Mouse (Mus musculus): ENCODE measurements around the gene Rabggtb. TPM values are rescaled to one million over a fixed set of nuclear protein-coding genes. Genes with fewer than 3 reads are reported as not detected.
"Not testable (repeated sequence)": the region's sequence is repeated elsewhere in the genome, so short reads cannot be mapped to it uniquely, and the experiment has no call there.

Gene Rabggtb
- polyA plus RNA-seq, 1 experiment from 2014 or later, result 53.4 TPM

- Histone ChIP-seq H3K9ac (no peak overlapping the region), H3K27me3 (no peaks in the 10 kb centered on the region), H3K4me1 (replicated peaks) (no peaks in the 10 kb centered on the region), H3K9me3 (replicated peaks) (no peaks in the 10 kb centered on the region), H3K27ac (no peak overlapping the region), H3K4me3 (no peak overlapping the region), H3K36me3 (no peaks in the 10 kb centered on the region), H3K4me2 (no peak overlapping the region)
- no peak for ATAC-seq (replicated peaks; ENCODE audit: insufficient number of reproducible peaks, insufficient read depth, low FRiP score, low read depth)
- 49% methylated on average over 6 of the region's 6 CpGs for WGBS
Observed at GRCm38 (mm10) chr3:153897216-153897615, 15.6 kb downstream of the Rabggtb start.

DNA sequence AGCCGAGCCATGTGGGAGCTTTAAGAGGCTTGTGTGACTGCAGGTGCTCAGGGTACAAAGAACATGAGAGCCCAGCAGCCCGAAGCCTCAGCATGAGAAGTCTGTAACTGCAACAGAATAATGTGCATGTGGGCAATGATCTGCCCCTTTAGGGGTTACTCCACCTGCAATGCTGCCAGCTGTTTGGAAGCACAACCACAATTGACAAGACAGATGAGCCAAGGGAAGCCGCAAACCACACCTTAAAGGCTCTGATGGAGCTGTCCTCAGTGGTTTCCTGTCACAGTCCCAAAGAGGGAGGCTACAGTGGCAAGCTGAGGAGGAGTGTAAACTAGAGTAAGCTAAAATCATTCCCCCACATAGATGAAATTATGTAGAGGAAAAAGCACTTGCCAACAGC lies 17.4 kb downstream of the Rabggtb start:
- WGBS, result 82% methylated on average over 3 of the region's 3 CpGs
- Histone ChIP-seq H3K36me3 (no peaks in the 10 kb centered on the region), H3K4me2 (no peak overlapping the region), H3K4me1 (replicated peaks) (no peaks in the 10 kb centered on the region), H3K4me3 (no peak overlapping the region), H3K27me3 (no peaks in the 10 kb centered on the region), H3K27ac (no peak overlapping the region), H3K9ac (no peak overlapping the region), H3K9me3 (replicated peaks) (no peaks in the 10 kb centered on the region)
- ATAC-seq (replicated peaks; ENCODE audit: insufficient number of reproducible peaks, insufficient read depth, low FRiP score, low read depth), result no peak

DNA sequence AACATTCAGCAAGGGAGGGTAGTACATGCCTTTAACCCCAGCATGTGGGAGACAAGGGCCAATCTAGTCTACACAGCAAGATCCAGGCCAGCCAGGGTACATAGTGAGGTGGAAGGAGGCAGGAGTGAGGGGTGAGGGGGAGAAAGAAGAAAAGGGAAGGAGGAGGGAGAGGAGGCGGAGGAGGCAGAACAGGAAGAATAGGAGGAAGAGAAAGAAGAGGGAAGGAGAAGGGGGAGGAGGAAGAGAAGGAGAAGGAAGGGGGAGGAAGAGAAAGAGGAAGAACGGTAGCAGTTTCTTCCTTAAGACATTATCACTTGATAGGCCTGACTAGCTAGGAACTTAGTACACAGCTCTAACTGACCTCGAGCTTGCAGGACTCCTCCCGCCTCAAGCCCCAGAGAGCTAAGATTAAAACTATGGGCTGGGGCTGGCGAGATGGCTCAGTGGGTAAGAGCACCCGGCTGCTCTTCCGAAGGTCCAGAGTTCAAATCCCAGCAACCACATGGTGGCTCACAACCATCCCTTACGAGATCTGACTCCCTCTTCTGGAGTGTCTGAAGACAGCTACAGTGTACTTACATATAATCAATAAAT lies 23.5 kb downstream of the Rabggtb start:
- no peak overlapping the region for H3K27ac ChIP-seq
- no peaks in the 10 kb centered on the region for H3K27me3 ChIP-seq
- no peak overlapping the region for H3K4me3 ChIP-seq
- no peaks in the 10 kb centered on the region for H3K36me3 ChIP-seq
- 68% methylated on average over 8 of the region's 8 CpGs for WGBS
- H3K4me1 ChIP-seq (replicated peaks), result no peaks in the 10 kb centered on the region
- H3K4me2 ChIP-seq, result no peak overlapping the region
- ATAC-seq (replicated peaks; ENCODE audit: insufficient number of reproducible peaks, insufficient read depth, low FRiP score, low read depth), result no peak
- H3K9ac ChIP-seq, result no peak overlapping the region
- H3K9me3 ChIP-seq (replicated peaks), result no peaks in the 10 kb centered on the region

DNA sequence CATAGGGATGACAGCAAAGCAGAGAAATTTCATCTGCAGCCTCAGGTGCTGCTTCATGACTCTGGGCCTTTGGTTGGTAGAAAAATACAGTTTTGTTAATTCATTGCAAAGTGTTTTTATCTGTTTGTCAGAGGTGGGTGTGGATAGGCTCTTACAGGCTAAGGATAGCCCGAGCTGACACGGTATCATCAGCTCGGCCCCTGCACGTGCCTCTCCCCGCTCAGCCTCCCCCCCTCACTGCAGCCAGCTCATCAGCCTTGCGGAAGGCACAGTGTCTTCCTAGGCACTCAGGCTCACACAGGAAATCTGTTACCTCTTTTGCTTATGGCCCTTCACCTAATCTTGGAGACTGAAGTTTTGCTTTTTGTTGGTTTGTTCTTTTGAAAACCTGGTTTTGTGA lies 24.7 kb downstream of the Rabggtb start:
- 58% methylated on average over 6 of the region's 6 CpGs for WGBS
- H3K36me3 ChIP-seq, result no peaks in the 10 kb centered on the region
- ATAC-seq (replicated peaks; ENCODE audit: insufficient number of reproducible peaks, insufficient read depth, low FRiP score, low read depth), result no peak
- H3K9me3 ChIP-seq (replicated peaks), result no peaks in the 10 kb centered on the region
- no peak overlapping the region for H3K4me3 ChIP-seq
- no peak overlapping the region for H3K9ac ChIP-seq
- no peak overlapping the region for H3K27ac ChIP-seq
- H3K27me3 ChIP-seq, result no peaks in the 10 kb centered on the region
- no peaks in the 10 kb centered on the region for H3K4me1 ChIP-seq (replicated peaks)
- H3K4me2 ChIP-seq, result no peak overlapping the region

- no peak overlapping the region for H3K9ac ChIP-seq
- ATAC-seq (replicated peaks; ENCODE audit: insufficient number of reproducible peaks, insufficient read depth, low FRiP score, low read depth), result no peak
- H3K4me3 ChIP-seq, result no peak overlapping the region
- H3K36me3 ChIP-seq, result no peaks in the 10 kb centered on the region
- H3K4me2 ChIP-seq, result no peak overlapping the region
- H3K27me3 ChIP-seq, result no peaks in the 10 kb centered on the region
- H3K9me3 ChIP-seq (replicated peaks), result no peaks in the 10 kb centered on the region
- no peaks in the 10 kb centered on the region for H3K4me1 ChIP-seq (replicated peaks)
- no peak overlapping the region for H3K27ac ChIP-seq
Observed at GRCm38 (mm10) chr3:153886296-153886695, 26.5 kb downstream of the Rabggtb start.

DNA sequence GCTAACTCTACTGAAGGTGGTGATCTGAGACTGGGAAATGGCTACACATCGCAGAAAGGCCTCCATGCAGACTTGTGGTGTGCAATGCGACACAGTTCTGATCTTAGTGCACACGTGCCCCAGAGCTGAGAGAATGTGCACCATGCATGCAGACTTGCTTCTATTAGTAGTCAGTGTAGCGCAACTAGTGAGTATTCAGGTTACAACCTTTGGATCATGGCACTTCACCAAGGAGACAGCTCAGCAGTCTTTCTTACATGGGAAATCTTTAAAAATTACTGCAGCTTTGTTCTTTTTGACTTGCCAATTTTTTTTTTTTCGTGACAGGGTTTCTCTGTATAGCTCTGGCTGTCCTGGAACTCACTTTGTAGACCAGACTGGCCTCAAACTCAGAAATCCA lies 41.4 kb downstream of the Rabggtb start:
- no peaks in the 10 kb centered on the region for H3K27me3 ChIP-seq
- H3K27ac ChIP-seq, result no peak overlapping the region
- no peak overlapping the region for H3K4me2 ChIP-seq
- H3K4me3 ChIP-seq, result no peak overlapping the region
- no peaks in the 10 kb centered on the region for H3K4me1 ChIP-seq (replicated peaks)
- ATAC-seq (replicated peaks; ENCODE audit: insufficient number of reproducible peaks, insufficient read depth, low FRiP score, low read depth), result no peak
- no peak overlapping the region for H3K9ac ChIP-seq
- WGBS, result 72% methylated on average over 5 of the region's 5 CpGs
- no peaks in the 10 kb centered on the region for H3K9me3 ChIP-seq (replicated peaks)
- H3K36me3 ChIP-seq, result no peaks in the 10 kb centered on the region

DNA sequence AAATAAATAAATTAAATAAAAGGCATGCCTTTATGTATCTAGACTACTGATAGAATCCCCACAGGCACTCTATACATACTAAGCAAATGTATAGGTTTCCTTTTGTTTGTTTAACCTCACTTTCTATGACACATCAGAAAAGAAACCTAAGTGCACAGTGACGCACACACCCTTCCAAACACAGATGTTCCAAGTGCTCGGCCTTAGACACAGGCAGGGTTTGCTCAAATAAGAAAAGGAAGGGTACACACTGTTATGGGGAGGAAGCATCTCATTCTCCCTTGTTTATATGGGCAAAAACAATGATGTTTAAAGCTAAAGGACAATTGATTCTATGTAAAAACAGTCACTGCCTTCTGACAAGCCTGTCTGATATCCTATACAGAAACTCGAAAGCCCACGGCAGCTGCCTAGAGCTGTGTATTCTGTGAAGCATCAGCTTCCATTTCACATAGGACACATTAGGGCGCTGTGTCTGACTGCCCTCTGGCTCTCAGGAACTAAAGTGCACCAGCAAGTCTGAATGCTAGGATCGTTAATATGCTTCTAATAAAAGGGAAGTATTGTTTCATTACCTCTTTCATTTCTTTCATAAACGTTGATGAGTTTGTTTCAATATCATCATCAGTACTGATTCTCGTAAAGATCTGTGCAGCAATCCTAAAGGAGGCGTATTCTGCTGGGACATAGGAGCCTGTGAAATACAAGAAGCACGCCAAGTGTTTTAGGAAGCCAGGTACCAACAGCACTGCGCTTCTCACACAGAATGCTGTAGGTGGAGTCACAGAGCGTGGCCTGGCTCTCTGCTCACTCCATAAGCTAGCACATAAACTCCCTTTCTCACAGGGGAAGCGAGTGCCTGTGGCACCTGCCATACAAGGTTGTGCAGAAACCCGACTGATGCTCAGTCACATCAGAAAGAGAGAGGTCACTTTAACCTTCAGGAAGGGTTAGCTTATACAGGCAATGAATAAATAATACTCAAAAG lies 45.4 kb downstream of the Rabggtb start:
- Histone ChIP-seq H3K27me3 (no peaks in the 10 kb centered on the region), H3K36me3 (no peaks in the 10 kb centered on the region), H3K4me2 (no peak overlapping the region), H3K27ac (no peak overlapping the region), H3K4me3 (no peak overlapping the region), H3K9ac (no peak overlapping the region), H3K4me1 (replicated peaks) (no peaks in the 10 kb centered on the region), H3K9me3 (replicated peaks) (no peaks in the 10 kb centered on the region)
- WGBS, result 65% methylated on average over 14 of the region's 14 CpGs
- no peak for ATAC-seq (replicated peaks; ENCODE audit: insufficient number of reproducible peaks, insufficient read depth, low FRiP score, low read depth)

GRCm38 (mm10) chr3:153864636-153865429 lies 48.0 kb downstream of the Rabggtb start:
- 81% methylated on average over 4 of the region's 4 CpGs for WGBS
- no peak for ATAC-seq (replicated peaks; ENCODE audit: insufficient number of reproducible peaks, insufficient read depth, low FRiP score, low read depth)

GRCm38 (mm10) chr3:153863816-153864215 lies 49.0 kb downstream of the Rabggtb start:
- no peaks in the 10 kb centered on the region for H3K9me3 ChIP-seq (replicated peaks)
- no peak overlapping the region for H3K4me3 ChIP-seq
- no peaks in the 10 kb centered on the region for H3K27me3 ChIP-seq
- H3K36me3 ChIP-seq, result no peaks in the 10 kb centered on the region
- no peak overlapping the region for H3K9ac ChIP-seq
- 63% methylated on average over 2 of the region's 2 CpGs for WGBS
- H3K4me1 ChIP-seq (replicated peaks), result no peaks in the 10 kb centered on the region
- no peak overlapping the region for H3K4me2 ChIP-seq
- no peak for ATAC-seq (replicated peaks; ENCODE audit: insufficient number of reproducible peaks, insufficient read depth, low FRiP score, low read depth)
- no peak overlapping the region for H3K27ac ChIP-seq

More at GRCm38 (mm10) chr3:153864636-153865429, 48.0 kb downstream of the Rabggtb start:
- Histone ChIP-seq H3K36me3 (no peaks in the 10 kb centered on the region), H3K4me1 (replicated peaks) (no peaks in the 10 kb centered on the region), H3K27me3 (no peaks in the 10 kb centered on the region), H3K4me2 (no peak overlapping the region), H3K4me3 (no peak overlapping the region), H3K9me3 (replicated peaks) (no peaks in the 10 kb centered on the region), H3K9ac (no peak overlapping the region), H3K27ac (no peak overlapping the region)

DNA sequence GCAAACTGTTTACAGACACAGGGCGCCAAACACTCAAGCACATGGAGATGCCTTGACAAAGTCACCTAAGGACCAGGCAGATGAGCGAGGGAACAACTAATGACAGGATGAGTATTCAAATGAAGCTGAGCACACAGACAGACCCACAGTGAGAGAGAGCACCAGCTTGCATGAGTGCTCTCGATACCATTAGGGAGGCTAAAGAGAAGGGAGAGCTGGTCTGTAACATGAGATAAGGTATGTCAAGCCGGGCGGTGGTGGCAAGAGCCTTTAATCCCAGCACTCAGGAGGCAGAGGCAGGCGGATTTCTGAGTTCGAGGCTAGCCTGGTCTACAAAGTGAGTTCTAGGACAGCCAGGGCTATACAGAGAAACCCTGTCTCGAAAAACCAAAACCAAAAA lies 52.4 kb downstream of the Rabggtb start:
- H3K4me3 ChIP-seq; ATAC-seq (replicated peaks; ENCODE audit: insufficient number of reproducible peaks, insufficient read depth, low FRiP score, low read depth): not testable (repeated sequence)

GRCm38 (mm10) chr3:153858350-153859001 lies 54.3 kb downstream of the Rabggtb start:
- Histone ChIP-seq H3K27ac (no peak overlapping the region), H3K27me3 (no peaks in the 10 kb centered on the region; the same call in 1 of the 2 replicates), H3K9me3 (replicated peaks) (no peaks in the 10 kb centered on the region), H3K4me1 (replicated peaks) (no peaks in the 10 kb centered on the region), H3K4me3 (no peak overlapping the region), H3K36me3 (no peaks in the 10 kb centered on the region), H3K4me2 (no peak overlapping the region), H3K9ac (no peak overlapping the region)
- no peak for ATAC-seq (replicated peaks; ENCODE audit: insufficient number of reproducible peaks, insufficient read depth, low FRiP score, low read depth)
- WGBS, result 69% methylated on average over 10 of the region's 10 CpGs

More for the DNA sequence above, 52.4 kb downstream of the Rabggtb start:
- not testable (repeated sequence) for H3K9ac ChIP-seq; H3K4me2 ChIP-seq; H3K4me1 ChIP-seq (replicated peaks); H3K27ac ChIP-seq; H3K27me3 ChIP-seq; H3K9me3 ChIP-seq (replicated peaks); H3K36me3 ChIP-seq
- WGBS, result 76% methylated on average over 8 of the region's 8 CpGs

All from heart, embryonic 15.5 days (tissue).